Mouse (Mus musculus): ENCODE measurements around the gene Glce.

Gene Glce

GRCm38 (mm10) chr9:62122508-62123215 lies at the start of gene Glce:
Glce (minus strand) TSS chr9:62122655.
- peak; percentile 99 for DNase-seq (ENCODE audit: low spot score)

- no peak for DNase-seq (ENCODE audit: low spot score)
Observed at GRCm38 (mm10) chr9:62172239-62172638, 49.8 kb upstream of the Glce start.

GRCm38 (mm10) chr9:62170921-62171320 lies 48.5 kb upstream of the Glce start:
- no peak for DNase-seq (ENCODE audit: low spot score)

GRCm38 (mm10) chr9:62166621-62167020 lies 44.2 kb upstream of the Glce start:
- DNase-seq (ENCODE audit: low spot score) = no peak

GRCm38 (mm10) chr9:62166186-62166585 lies 43.7 kb upstream of the Glce start:
- no peak for DNase-seq (ENCODE audit: low spot score)

- DNase-seq (ENCODE audit: low spot score) = no peak
Observed at GRCm38 (mm10) chr9:62162889-62163291, 40.4 kb upstream of the Glce start.

GRCm38 (mm10) chr9:62160788-62161187 lies 38.3 kb upstream of the Glce start:
- DNase-seq (ENCODE audit: low spot score) = no peak

- DNase-seq (ENCODE audit: low spot score) = no peak
Observed at GRCm38 (mm10) chr9:62158746-62159145, 36.3 kb upstream of the Glce start.

- DNase-seq (ENCODE audit: low spot score) = no peak
Observed at GRCm38 (mm10) chr9:62155821-62156220, 33.4 kb upstream of the Glce start.

- no peak for DNase-seq (ENCODE audit: low spot score)
Observed at GRCm38 (mm10) chr9:62155400-62155799, 32.9 kb upstream of the Glce start.

GRCm38 (mm10) chr9:62154956-62155355 lies 32.5 kb upstream of the Glce start:
- DNase-seq (ENCODE audit: low spot score) = no peak

GRCm38 (mm10) chr9:62154551-62154950 lies 32.1 kb upstream of the Glce start:
- DNase-seq (ENCODE audit: low spot score) = no peak

- DNase-seq (ENCODE audit: low spot score) = no peak
Observed at GRCm38 (mm10) chr9:62153263-62153662, 30.8 kb upstream of the Glce start.

- DNase-seq (ENCODE audit: low spot score) = no peak
Observed at GRCm38 (mm10) chr9:62152506-62152905, 30.1 kb upstream of the Glce start.

GRCm38 (mm10) chr9:62145198-62145597 lies 22.7 kb upstream of the Glce start:
- DNase-seq (ENCODE audit: low spot score) = no peak

GRCm38 (mm10) chr9:62143428-62143827 lies 21.0 kb upstream of the Glce start:
- no peak for DNase-seq (ENCODE audit: low spot score)

GRCm38 (mm10) chr9:62139027-62139426 lies 16.6 kb upstream of the Glce start:
- no peak for DNase-seq (ENCODE audit: low spot score)

GRCm38 (mm10) chr9:62137259-62137658 lies 14.8 kb upstream of the Glce start:
- DNase-seq (ENCODE audit: low spot score) = no peak

- DNase-seq (ENCODE audit: low spot score) = no peak
Observed at GRCm38 (mm10) chr9:62132005-62132782, 9.7 kb upstream of the Glce start.

GRCm38 (mm10) chr9:62130746-62131145 lies 8.3 kb upstream of the Glce start:
- DNase-seq (ENCODE audit: low spot score) = no peak

GRCm38 (mm10) chr9:62128056-62128455 lies 5.6 kb upstream of the Glce start:
- DNase-seq (ENCODE audit: low spot score) = no peak

- DNase-seq (ENCODE audit: low spot score) = no peak
Observed at GRCm38 (mm10) chr9:62125986-62126575, 3.6 kb upstream of the Glce start.

GRCm38 (mm10) chr9:62124266-62124665 lies 1.8 kb upstream of the Glce start:
- no peak for DNase-seq (ENCODE audit: low spot score)
